Mouse (Mus musculus) hindbrain, embryonic 12.5 days (tissue): ENCODE measurements around the gene Phactr3. TPM values are rescaled to one million over a fixed set of nuclear protein-coding genes. Genes with fewer than 3 reads are reported as not detected.

Source experiments
- ATAC-seq: fragments of 200-750 bp; cut with Nextera tagmentation; 2 replicates; pipeline ENCODE4 v1.8.0; 2017; ENCODE audit warnings: moderate TSS enrichment; ENCODE audit not compliant: low FRiP score
- H3K27ac ChIP-seq: fragments of 300-500 bp; sonication (generic); 2 replicates; pipeline ENCODE4 v1.5.1; 2016; ENCODE audit warnings: mild to moderate bottlenecking
- H3K27me3 ChIP-seq: fragments of 300-500 bp; sonication (generic); 2 replicates; pipeline ENCODE4 v1.6.1; 2016; ENCODE audit warnings: mild to moderate bottlenecking
- H3K36me3 ChIP-seq: fragments of 300-500 bp; sonication (generic); 2 replicates; pipeline ENCODE4 v1.6.1; 2016; ENCODE audit warnings: mild to moderate bottlenecking
- H3K4me1 ChIP-seq: fragments of 300-500 bp; sonication (generic); 2 replicates; pipeline ENCODE4 v1.6.1; 2016
- H3K4me2 ChIP-seq: fragments of 300-500 bp; sonication (generic); replicated peaks from 2 replicates; pipeline ENCODE4 v1.6.1; 2016; ENCODE audit warnings: mild to moderate bottlenecking
- H3K4me3 ChIP-seq: fragments of 300-500 bp; sonication (generic); 2 replicates; pipeline ENCODE4 v1.5.1; 2016; ENCODE audit warnings: mild to moderate bottlenecking
- H3K9ac ChIP-seq: fragments of 300-500 bp; sonication (generic); 2 replicates; pipeline ENCODE4 v1.6.1; 2016; ENCODE audit warnings: mild to moderate bottlenecking, moderate library complexity
- H3K9me3 ChIP-seq: fragments of 300-500 bp; sonication (generic); replicated peaks from 2 replicates; pipeline ENCODE4 v1.6.1; 2016; ENCODE audit warnings: mild to moderate bottlenecking
- WGBS: fragments of 180-500 bp; shearing (Covaris S2); methylation state at CpG from one replicate; pipeline ENCODE4 v1.1.7; 2016; 5-methylcytosine and 5-hydroxymethylcytosine counted together
- polyA plus RNA-seq: library from polyadenylated mRNA; unstranded; fragments of >200 nt; fragmentation: Nextera tagmentation; extraction: Ambion mirVana; gene quantifications from 2 replicates; pipeline ENCODE4 v1.2.1, GENCODE M21; 2016

The Phactr3 gene
- polyA plus RNA-seq, 1 experiment from 2014 or later: 17.4 TPM

DNA sequence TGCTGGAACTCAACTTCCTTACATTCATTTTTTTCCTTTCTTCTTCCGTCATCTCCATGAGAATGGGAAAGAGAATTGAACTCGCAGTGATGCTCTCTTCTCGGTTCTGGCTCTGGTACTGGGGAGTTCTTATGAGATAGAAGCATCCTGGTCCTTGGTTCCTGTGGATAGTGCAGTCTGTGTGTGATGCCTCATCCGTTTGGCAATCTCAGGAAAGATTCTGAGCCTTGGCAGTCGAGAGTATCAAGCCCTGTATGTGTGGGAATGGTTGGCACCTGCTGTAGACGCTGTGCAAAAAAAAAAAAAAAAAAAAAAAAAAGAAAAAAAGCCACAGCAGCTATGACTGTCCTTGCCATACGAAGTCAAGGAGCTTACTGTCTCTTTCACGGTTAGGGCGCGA, 47.2 kb downstream of the Phactr3 start:
- H3K27me3 ChIP-seq: no peaks in the 10 kb centered on the region
- 79% methylated on average over 10 of the region's 10 CpGs for WGBS
- H3K36me3 ChIP-seq: no peaks in the 10 kb centered on the region
- no peak for ATAC-seq
- H3K27ac ChIP-seq: no peak overlapping the region
- H3K4me3 ChIP-seq: no peak overlapping the region
- no peak overlapping the region for H3K4me2 ChIP-seq
- no peaks in the 10 kb centered on the region for H3K9me3 ChIP-seq
- no peak overlapping the region for H3K9ac ChIP-seq
- 0 out of 2 replicates have a peak, but pooled peaks cover 5% of the 10 kb centered on the region for H3K4me1 ChIP-seq

DNA sequence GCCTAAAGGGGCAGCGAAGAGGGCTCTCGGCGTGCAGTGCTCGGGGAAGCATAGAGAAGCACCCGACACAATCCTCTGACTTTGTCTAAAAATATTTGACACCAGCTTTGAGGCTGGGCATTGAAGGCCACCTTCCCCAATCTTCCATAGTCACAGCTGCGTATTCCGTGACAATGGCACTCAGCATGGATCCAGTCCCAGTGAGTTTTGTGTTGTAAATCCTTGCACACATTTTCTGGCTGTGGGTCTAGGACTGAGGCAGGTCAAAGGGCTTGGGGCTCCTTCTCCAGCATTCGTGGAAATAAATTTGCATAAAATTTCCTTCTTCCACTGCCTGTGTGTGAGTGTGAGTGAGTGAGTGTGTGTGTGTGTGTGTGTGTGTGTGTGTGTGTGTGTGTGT, 51.2 kb downstream of the Phactr3 start:
- no peak for ATAC-seq
- H3K27me3 ChIP-seq: no peaks in the 10 kb centered on the region
- H3K4me2 ChIP-seq: no peak overlapping the region
- peaks cover under 1% of the 10 kb centered on the region for H3K4me1 ChIP-seq
- 42% methylated on average over 8 of the region's 8 CpGs for WGBS
- H3K9ac ChIP-seq: no peak overlapping the region
- H3K9me3 ChIP-seq: no peaks in the 10 kb centered on the region
- no peak overlapping the region for H3K27ac ChIP-seq
- H3K36me3 ChIP-seq: no peaks in the 10 kb centered on the region
- no peak overlapping the region for H3K4me3 ChIP-seq

DNA sequence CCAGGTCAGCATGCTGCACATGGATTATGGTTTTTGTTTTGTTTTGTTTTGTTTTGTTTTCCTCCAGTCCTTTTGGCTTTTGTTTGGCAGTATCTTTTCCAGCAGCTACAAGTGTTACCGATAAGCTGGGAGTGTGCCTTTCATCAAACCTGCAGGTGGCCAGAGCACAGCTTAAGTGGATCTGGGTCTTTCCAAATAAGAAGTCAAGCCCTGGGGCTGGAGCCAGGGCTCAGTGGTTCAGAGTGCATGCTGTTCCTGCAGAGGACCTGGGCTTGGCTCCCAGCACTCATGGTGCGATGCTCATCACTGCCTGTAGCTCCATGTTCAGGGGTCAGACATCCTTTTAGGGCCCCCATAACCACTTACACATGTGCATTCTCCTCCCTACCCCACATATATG, 55.2 kb downstream of the Phactr3 start:
- Histone ChIP-seq H3K4me2 (no peak overlapping the region), H3K9ac (no peak overlapping the region), H3K36me3 (no peaks in the 10 kb centered on the region), H3K9me3 (no peaks in the 10 kb centered on the region), H3K4me1 (peaks cover 13% of the 10 kb centered on the region), H3K27ac (no peak overlapping the region), H3K4me3 (no peak overlapping the region), H3K27me3 (no peaks in the 10 kb centered on the region)
- WGBS: 50% methylated on average over 2 of the region's 2 CpGs
- ATAC-seq: no peak

DNA sequence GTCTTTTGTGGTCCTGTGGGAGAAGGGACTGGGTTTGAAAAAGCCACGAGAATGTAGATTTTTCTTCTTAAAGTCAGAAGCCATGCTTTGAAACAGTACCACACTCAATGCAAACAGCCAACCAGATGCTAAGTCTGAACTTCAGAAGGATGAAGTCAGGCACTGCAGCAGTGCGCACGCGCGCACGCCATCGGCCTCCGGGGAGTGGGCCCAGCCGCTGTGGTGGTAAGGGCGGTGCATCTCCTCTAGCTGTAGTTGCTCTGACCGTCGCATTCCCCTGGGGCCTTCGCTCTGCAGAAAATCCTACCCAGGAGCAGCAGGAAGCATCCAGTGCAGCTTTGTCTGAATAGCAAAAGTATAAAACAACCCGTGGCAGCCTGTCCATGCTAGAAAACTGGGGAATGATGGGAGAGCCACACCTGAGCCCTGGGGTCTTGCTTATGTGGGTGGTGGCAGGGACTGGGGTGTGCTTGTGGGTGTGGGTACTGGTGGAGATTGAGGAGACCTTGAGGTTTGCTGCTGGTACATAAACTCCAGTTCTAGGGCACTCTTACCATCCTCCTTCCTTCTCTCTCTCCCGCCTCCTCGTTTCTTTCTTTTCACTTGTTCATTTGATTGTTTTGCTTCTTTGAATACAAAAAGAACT, 56.6 kb downstream of the Phactr3 start:
- Histone ChIP-seq H3K9ac (peak overlapping the region; percentile 49; the same call in 1 of the 2 replicates), H3K4me3 (peak overlapping the region; percentile 16; the same call in 1 of the 2 replicates), H3K27me3 (no peaks in the 10 kb centered on the region), H3K36me3 (no peaks in the 10 kb centered on the region), H3K4me2 (peak overlapping the region; percentile 45), H3K4me1 (peaks cover 13% of the 10 kb centered on the region), H3K27ac (peak overlapping the region; percentile 70), H3K9me3 (no peaks in the 10 kb centered on the region)
- WGBS: 28% methylated on average over 16 of the region's 16 CpGs
- peak; percentile 83 for ATAC-seq

DNA sequence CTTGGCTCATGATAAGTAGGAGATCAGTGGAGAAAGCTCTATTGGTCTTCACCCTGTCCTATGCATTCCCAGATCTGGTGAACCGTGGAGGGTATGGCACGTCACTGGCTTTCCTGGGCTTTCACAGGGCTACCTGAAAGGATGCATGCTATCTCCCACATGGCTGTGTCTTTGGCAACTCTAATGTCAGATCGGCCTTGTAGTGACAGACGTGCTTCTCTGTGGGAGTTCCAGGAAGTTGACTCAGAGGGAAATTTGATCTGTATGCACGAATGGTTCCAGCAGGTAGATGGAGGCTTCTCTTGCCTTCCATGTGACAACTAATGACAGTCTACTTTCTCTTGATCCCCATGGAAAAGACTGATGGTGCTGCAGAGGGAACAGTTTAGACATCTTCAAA, 65.5 kb downstream of the Phactr3 start:
- peaks cover 4% of the 10 kb centered on the region; the same call in 1 of the 2 replicates for H3K4me1 ChIP-seq
- no peak overlapping the region for H3K9ac ChIP-seq
- H3K4me3 ChIP-seq: no peak overlapping the region
- no peak overlapping the region for H3K4me2 ChIP-seq
- no peaks in the 10 kb centered on the region for H3K36me3 ChIP-seq
- no peak overlapping the region for H3K27ac ChIP-seq
- WGBS: 68% methylated on average over 5 of the region's 5 CpGs
- ATAC-seq: no peak
- H3K9me3 ChIP-seq: 0 out of 2 replicates have a peak, but pooled peaks cover 4% of the 10 kb centered on the region
- H3K27me3 ChIP-seq: no peaks in the 10 kb centered on the region

- Histone ChIP-seq H3K36me3 (no peaks in the 10 kb centered on the region), H3K4me2 (no peak overlapping the region), H3K4me3 (no peak overlapping the region), H3K9ac (no peak overlapping the region), H3K4me1 (peaks cover 4% of the 10 kb centered on the region; the same call in 1 of the 2 replicates), H3K27ac (no peak overlapping the region), H3K27me3 (no peaks in the 10 kb centered on the region), H3K9me3 (0 out of 2 replicates have a peak, but pooled peaks cover 4% of the 10 kb centered on the region)
- WGBS: 57% methylated on average over 6 of the region's 6 CpGs
- no peak for ATAC-seq
Observed at GRCm38 (mm10) chr2:178184862-178185261, 66.1 kb downstream of the Phactr3 start.

DNA sequence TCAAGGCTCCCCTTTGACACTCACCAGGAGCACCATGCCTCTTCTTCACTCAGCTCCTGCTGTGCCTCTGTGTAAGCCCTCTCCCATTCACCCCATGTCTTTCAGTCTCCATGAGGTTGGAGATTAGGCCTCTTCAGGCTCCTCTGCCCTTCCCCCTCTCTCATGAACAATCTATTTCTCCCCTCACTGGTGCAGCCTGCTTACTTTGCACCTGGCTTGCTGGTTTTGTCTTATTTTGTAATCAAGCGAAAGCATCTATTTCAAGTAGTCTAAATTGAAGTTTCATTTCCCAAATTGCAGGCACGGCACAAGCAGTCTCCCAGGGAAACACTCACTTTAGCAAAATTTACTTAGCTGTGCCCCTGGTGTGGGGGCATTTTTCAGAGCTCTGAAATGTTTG, 70.2 kb downstream of the Phactr3 start:
- Histone ChIP-seq H3K27me3 (no peaks in the 10 kb centered on the region), H3K9ac (no peak overlapping the region), H3K27ac (no peak overlapping the region), H3K4me1 (peaks cover 17% of the 10 kb centered on the region; the same call in 1 of the 2 replicates), H3K9me3 (0 out of 2 replicates have a peak, but pooled peaks cover 4% of the 10 kb centered on the region), H3K4me3 (no peak overlapping the region), H3K4me2 (no peak overlapping the region), H3K36me3 (no peaks in the 10 kb centered on the region)
- no peak for ATAC-seq
- WGBS: 69% methylated on average over 2 of the region's 2 CpGs

GRCm38 (mm10) chr2:178192881-178193280, 74.1 kb downstream of the Phactr3 start:
- Histone ChIP-seq H3K36me3 (no peaks in the 10 kb centered on the region), H3K27me3 (no peaks in the 10 kb centered on the region), H3K4me3 (no peak overlapping the region), H3K27ac (no peak overlapping the region; the same call in 1 of the 2 replicates), H3K4me2 (no peak overlapping the region), H3K4me1 (peaks cover 17% of the 10 kb centered on the region), H3K9ac (no peak overlapping the region), H3K9me3 (no peaks in the 10 kb centered on the region)
- WGBS: 53% methylated on average over 9 of the region's 9 CpGs
- ATAC-seq: no peak

DNA sequence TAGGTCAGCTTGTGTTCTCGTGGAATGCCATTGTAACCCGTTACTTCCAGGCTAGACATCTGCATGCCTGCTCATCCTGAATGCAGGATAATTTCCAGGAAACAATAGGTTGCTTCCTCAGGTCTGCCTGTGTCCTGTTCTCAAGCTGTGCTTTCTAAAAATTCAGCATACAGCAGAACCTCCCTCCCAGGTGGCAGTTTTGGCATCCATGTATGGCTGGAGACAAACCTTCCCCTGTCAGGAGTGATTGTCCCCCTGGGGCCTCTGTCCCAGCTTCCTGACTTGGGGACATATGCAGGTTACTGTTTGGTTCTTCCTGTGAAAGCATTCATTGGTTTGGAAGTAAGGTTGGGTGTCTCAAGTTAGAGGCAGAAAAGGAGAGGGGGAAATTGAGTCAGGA, 74.7 kb downstream of the Phactr3 start:
- no peak overlapping the region for H3K9ac ChIP-seq
- no peak overlapping the region for H3K27ac ChIP-seq

GRCm38 (mm10) chr2:178194908-178195307, 76.1 kb downstream of the Phactr3 start:
- H3K27ac ChIP-seq: no peak overlapping the region; the same call in 1 of the 2 replicates
- H3K9me3 ChIP-seq: no peaks in the 10 kb centered on the region
- H3K4me2 ChIP-seq: no peak overlapping the region
- no peak overlapping the region for H3K4me3 ChIP-seq
- no peaks in the 10 kb centered on the region for H3K36me3 ChIP-seq
- 71% methylated on average over 5 of the region's 5 CpGs for WGBS
- ATAC-seq: no peak
- peaks cover 17% of the 10 kb centered on the region for H3K4me1 ChIP-seq
- H3K27me3 ChIP-seq: no peaks in the 10 kb centered on the region
- no peak overlapping the region for H3K9ac ChIP-seq

More for the DNA sequence above, 74.7 kb downstream of the Phactr3 start:
- Histone ChIP-seq H3K4me2 (no peak overlapping the region), H3K4me1 (peaks cover 17% of the 10 kb centered on the region), H3K36me3 (no peaks in the 10 kb centered on the region), H3K27me3 (no peaks in the 10 kb centered on the region), H3K9me3 (no peaks in the 10 kb centered on the region), H3K4me3 (no peak overlapping the region)
- WGBS: 48% methylated on average over 2 of the region's 2 CpGs
- ATAC-seq: no peak

DNA sequence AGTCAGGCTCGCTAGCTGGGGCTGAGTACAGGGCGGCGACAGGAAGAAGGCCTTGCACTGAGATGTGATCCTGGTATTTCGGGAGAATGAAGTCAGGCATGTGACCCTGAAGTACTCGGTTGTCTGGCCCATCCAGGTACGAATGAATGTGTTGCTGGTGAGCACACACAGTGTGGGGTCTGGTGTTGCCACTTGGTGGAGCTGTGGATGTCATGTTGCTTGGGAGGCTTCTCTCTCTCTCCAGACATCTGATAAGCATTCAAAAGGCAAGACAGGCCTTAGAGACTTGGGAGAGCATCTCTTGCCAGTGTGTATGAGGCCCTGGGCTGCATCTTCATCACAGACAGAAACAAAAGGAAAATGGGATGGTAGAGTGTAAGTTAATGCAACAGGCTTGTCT, 77.3 kb downstream of the Phactr3 start:
- no peak for ATAC-seq

GRCm38 (mm10) chr2:178197542-178197941, 78.8 kb downstream of the Phactr3 start:
- no peak for ATAC-seq
- Histone ChIP-seq H3K27me3 (no peaks in the 10 kb centered on the region), H3K9ac (no peak overlapping the region), H3K9me3 (no peaks in the 10 kb centered on the region), H3K4me1 (peaks cover 14% of the 10 kb centered on the region), H3K4me2 (no peak overlapping the region), H3K36me3 (no peaks in the 10 kb centered on the region), H3K4me3 (no peak overlapping the region), H3K27ac (no peak overlapping the region)
- 85% methylated on average over 1 of the region's 1 CpGs for WGBS

More for the DNA sequence above, 77.3 kb downstream of the Phactr3 start:
- H3K36me3 ChIP-seq: no peaks in the 10 kb centered on the region
- H3K9me3 ChIP-seq: no peaks in the 10 kb centered on the region
- H3K27ac ChIP-seq: no peak overlapping the region
- 93% methylated on average over 6 of the region's 6 CpGs for whole genome bisulfite sequencing
- H3K9ac ChIP-seq: no peak overlapping the region
- H3K4me3 ChIP-seq: no peak overlapping the region
- no peaks in the 10 kb centered on the region for H3K27me3 ChIP-seq
- H3K4me1 ChIP-seq: peaks cover 17% of the 10 kb centered on the region
- no peak overlapping the region for H3K4me2 ChIP-seq

GRCm38 (mm10) chr2:178204455-178204854, 85.7 kb downstream of the Phactr3 start:
- Histone ChIP-seq H3K4me1 (no peaks in the 10 kb centered on the region), H3K36me3 (no peaks in the 10 kb centered on the region), H3K27ac (no peak overlapping the region), H3K9me3 (no peaks in the 10 kb centered on the region), H3K4me3 (no peak overlapping the region), H3K9ac (no peak overlapping the region), H3K27me3 (no peaks in the 10 kb centered on the region), H3K4me2 (no peak overlapping the region)
- 86% methylated on average over 10 of the region's 10 CpGs for WGBS
- ATAC-seq: no peak
